Mouse (Mus musculus) erythroblast, embryonic 14.5 days (primary cell): ENCODE results near the gene Ntn4. TPM values are rescaled to one million over a fixed set of nuclear protein-coding genes. Genes with fewer than 3 reads are reported as not detected.

ENCODE experiments used
- H3K27me3 ChIP-seq: 2 replicates; pipeline ENCODE4 v1.6.1; 2012; ENCODE audit warnings: inconsistent platforms; ENCODE audit not compliant: control insufficient read depth
- H3K36me3 ChIP-seq: 2 replicates; pipeline ENCODE4 v1.6.1; 2012; ENCODE audit warnings: mild to moderate bottlenecking, inconsistent platforms; ENCODE audit not compliant: control insufficient read depth
- H3K4me1 ChIP-seq: 2 replicates; pipeline ENCODE4 v1.6.1; 2012; ENCODE audit warnings: inconsistent platforms; ENCODE audit not compliant: control insufficient read depth
- H3K4me3 ChIP-seq: replicated peaks from 2 replicates; pipeline ENCODE3; 2012; ENCODE audit warnings: moderate library complexity, mild to moderate bottlenecking, inconsistent platforms
- H3K9me3 ChIP-seq: 2 replicates; pipeline ENCODE4 v1.6.1; 2012; ENCODE audit warnings: low read length, inconsistent platforms, mixed read lengths; ENCODE audit not compliant: control insufficient read depth
- GATA1 ChIP-seq: IDR thresholded peaks from 2 replicates; pipeline ENCODE4 v1.6.1; 2012; ENCODE audit warnings: low read length, inconsistent platforms, mixed read lengths
- TAL1 ChIP-seq: IDR thresholded peaks from 3 replicates; pipeline ENCODE4 v1.6.1; 2012; ENCODE audit warnings: low read length, inconsistent platforms, mixed read lengths
- polyA plus RNA-seq: library from polyadenylated mRNA; stranded (reverse); fragments of >175 nt; gene quantifications from 2 replicates; pipeline ENCODE4 v1.2.3, GENCODE M21; 2012

Ntn4 gene
- polyA plus RNA-seq, 1 experiment = not detected

- Histone ChIP-seq H3K36me3 (no peaks in the 10 kb centered on the region), H3K4me1 (no peaks in the 10 kb centered on the region), H3K9me3 (peaks cover 15% of the 10 kb centered on the region), H3K27me3 (no peaks in the 10 kb centered on the region), H3K4me3 (no peak overlapping the region)
- TF ChIP-seq GATA1 = no peak
- TF ChIP-seq TAL1 = no peak
Observed at GRCm38 (mm10) chr10:93610896-93611295, 29.6 kb upstream of the Ntn4 start.

- no peaks in the 10 kb centered on the region for H3K36me3 ChIP-seq
- TF ChIP-seq TAL1 = no peak
- no peaks in the 10 kb centered on the region for H3K4me1 ChIP-seq
- no peak overlapping the region for H3K4me3 ChIP-seq
- peaks cover 15% of the 10 kb centered on the region for H3K9me3 ChIP-seq
- H3K27me3 ChIP-seq = no peaks in the 10 kb centered on the region
Observed at GRCm38 (mm10) chr10:93611419-93612007, 29.0 kb upstream of the Ntn4 start.

- no peaks in the 10 kb centered on the region for H3K4me1 ChIP-seq
- no peaks in the 10 kb centered on the region for H3K36me3 ChIP-seq
- TF ChIP-seq GATA1 (no peak), TAL1 (no peak)
- peaks cover 7% of the 10 kb centered on the region for H3K9me3 ChIP-seq
- H3K4me3 ChIP-seq = no peak overlapping the region
- no peaks in the 10 kb centered on the region for H3K27me3 ChIP-seq
Observed at GRCm38 (mm10) chr10:93614850-93615249, 25.6 kb upstream of the Ntn4 start.

GRCm38 (mm10) chr10:93620438-93621179 lies 19.9 kb upstream of the Ntn4 start:
- H3K4me1 ChIP-seq = no peaks in the 10 kb centered on the region
- TF ChIP-seq TAL1 = no peak
- TF ChIP-seq GATA1 = no peak

GRCm38 (mm10) chr10:93623725-93624124 lies 16.8 kb upstream of the Ntn4 start:
- no peaks in the 10 kb centered on the region for H3K9me3 ChIP-seq
- H3K4me3 ChIP-seq = no peak overlapping the region
- TF ChIP-seq GATA1 (no peak), TAL1 (no peak)

More at GRCm38 (mm10) chr10:93620438-93621179, 19.9 kb upstream of the Ntn4 start:
- H3K36me3 ChIP-seq = no peaks in the 10 kb centered on the region
- H3K4me3 ChIP-seq = no peak overlapping the region
- no peaks in the 10 kb centered on the region for H3K27me3 ChIP-seq
- H3K9me3 ChIP-seq = 0 out of 2 replicates have a peak, but pooled peaks cover 4% of the 10 kb centered on the region

GRCm38 (mm10) chr10:93624151-93624550 lies 16.3 kb upstream of the Ntn4 start:
- Histone ChIP-seq H3K4me1 (no peaks in the 10 kb centered on the region), H3K9me3 (no peaks in the 10 kb centered on the region)
- TF ChIP-seq GATA1 = no peak

More at GRCm38 (mm10) chr10:93623725-93624124, 16.8 kb upstream of the Ntn4 start:
- Histone ChIP-seq H3K36me3 (no peaks in the 10 kb centered on the region), H3K4me1 (no peaks in the 10 kb centered on the region), H3K27me3 (no peaks in the 10 kb centered on the region)

GRCm38 (mm10) chr10:93630310-93630709 lies 10.2 kb upstream of the Ntn4 start:
- no peaks in the 10 kb centered on the region; the same call in 1 of the 2 replicates for H3K27me3 ChIP-seq

More at GRCm38 (mm10) chr10:93624151-93624550, 16.3 kb upstream of the Ntn4 start:
- Histone ChIP-seq H3K36me3 (no peaks in the 10 kb centered on the region), H3K27me3 (no peaks in the 10 kb centered on the region), H3K4me3 (no peak overlapping the region)

GRCm38 (mm10) chr10:93632086-93632485 lies 8.4 kb upstream of the Ntn4 start:
- Histone ChIP-seq H3K9me3 (no peaks in the 10 kb centered on the region), H3K4me1 (no peaks in the 10 kb centered on the region), H3K27me3 (no peaks in the 10 kb centered on the region; the same call in 1 of the 2 replicates), H3K4me3 (no peak overlapping the region), H3K36me3 (no peaks in the 10 kb centered on the region)
- TF ChIP-seq TAL1 = no peak
- no peak for TF ChIP-seq GATA1

More at GRCm38 (mm10) chr10:93630310-93630709, 10.2 kb upstream of the Ntn4 start:
- TF ChIP-seq GATA1 = no peak
- TF ChIP-seq TAL1 = no peak
- no peak overlapping the region for H3K4me3 ChIP-seq
- H3K36me3 ChIP-seq = no peaks in the 10 kb centered on the region
- no peaks in the 10 kb centered on the region for H3K4me1 ChIP-seq
- no peaks in the 10 kb centered on the region for H3K9me3 ChIP-seq

- Histone ChIP-seq H3K4me3 (no peak overlapping the region), H3K9me3 (no peaks in the 10 kb centered on the region), H3K4me1 (no peaks in the 10 kb centered on the region), H3K27me3 (peaks cover 8% of the 10 kb centered on the region), H3K36me3 (no peaks in the 10 kb centered on the region)
- TF ChIP-seq GATA1 (no peak), TAL1 (no peak)
Observed at GRCm38 (mm10) chr10:93633563-93633962, 6.9 kb upstream of the Ntn4 start.
